Mouse (Mus musculus) megakaryocyte, embryonic 14.5 days (primary cell): ENCODE data around the gene Dnah6.

Experiments
- FLI1 ChIP-seq: IDR thresholded peaks from 2 replicates; pipeline ENCODE4 v1.6.1; 2012; ENCODE audit warnings: low read length, inconsistent platforms, mixed read lengths
- GATA1 ChIP-seq: IDR thresholded peaks from 3 replicates; pipeline ENCODE4 v1.6.1; 2012; ENCODE audit warnings: mixed read lengths, low read length, inconsistent platforms, borderline replicate concordance

GRCm38 (mm10) chr6:73233202-73233726 is 11.8 kb upstream of the Dnah6 start:
- no peak for TF ChIP-seq GATA1
- TF ChIP-seq FLI1: no peak
